Mouse (Mus musculus) heart, embryonic 12.5 days (tissue): ENCODE results near the gene Naa16. TPM values are rescaled to one million over a fixed set of nuclear protein-coding genes. Genes with fewer than 3 reads are reported as not detected.

Experiments used
- ATAC-seq: fragments of 200-750 bp; cut with Nextera tagmentation; 2 replicates; pipeline ENCODE4 v1.8.0; 2017; ENCODE audit warnings: moderate TSS enrichment, moderate library complexity; ENCODE audit not compliant: insufficient number of reproducible peaks, low FRiP score
- H3K27ac ChIP-seq: fragments of 300-500 bp; sonication (generic); 2 replicates; pipeline ENCODE4 v1.5.1; 2016; ENCODE audit warnings: mild to moderate bottlenecking, moderate library complexity; ENCODE audit not compliant: poor library complexity, severe bottlenecking
- H3K27me3 ChIP-seq: fragments of 300-500 bp; sonication (generic); replicated peaks from 2 replicates; pipeline ENCODE4 v1.6.1; 2016; ENCODE audit warnings: mild to moderate bottlenecking, moderate library complexity
- H3K36me3 ChIP-seq: fragments of 300-500 bp; sonication (generic); 2 replicates; pipeline ENCODE4 v1.6.1; 2016; ENCODE audit warnings: mild to moderate bottlenecking, moderate library complexity
- H3K4me1 ChIP-seq: fragments of 300-500 bp; sonication (generic); replicated peaks from 2 replicates; pipeline ENCODE4 v1.6.1; 2016; ENCODE audit warnings: mild to moderate bottlenecking
- H3K4me2 ChIP-seq: fragments of 300-500 bp; sonication (generic); 2 replicates; pipeline ENCODE4 v1.6.1; 2016; ENCODE audit warnings: mild to moderate bottlenecking, moderate library complexity
- H3K4me3 ChIP-seq: fragments of 300-500 bp; sonication (generic); 2 replicates; pipeline ENCODE4 v1.5.1; 2016; ENCODE audit warnings: mild to moderate bottlenecking
- H3K9ac ChIP-seq: fragments of 300-500 bp; sonication (generic); 2 replicates; pipeline ENCODE4 v1.6.1; 2016; ENCODE audit warnings: mild to moderate bottlenecking, moderate library complexity
- H3K9me3 ChIP-seq: fragments of 300-500 bp; sonication (generic); replicated peaks from 2 replicates; pipeline ENCODE4 v1.6.1; 2016; ENCODE audit warnings: mild to moderate bottlenecking, moderate library complexity
- WGBS: fragments of 180-500 bp; shearing (Covaris S2); methylation state at CpG from one replicate; pipeline ENCODE4 v1.1.7; 2016; 5-methylcytosine and 5-hydroxymethylcytosine counted together
- polyA plus RNA-seq: library from polyadenylated mRNA; unstranded; fragments of >200 nt; fragmentation: Nextera tagmentation; extraction: Ambion mirVana; gene quantifications from 2 replicates; pipeline ENCODE4 v1.2.1, GENCODE M21; 2016

Gene Naa16
- polyA plus RNA-seq, 1 experiment from 2014 or later = 23.1 TPM

GRCm38 (mm10) chr14:79296201-79296600 is 94.4 kb downstream of the Naa16 start:
- Histone ChIP-seq H3K4me2 (no peak overlapping the region), H3K36me3 (no peaks in the 10 kb centered on the region), H3K4me3 (no peak overlapping the region), H3K4me1 (peaks cover 50% of the 10 kb centered on the region), H3K27me3 (peaks cover 22% of the 10 kb centered on the region), H3K9me3 (no peaks in the 10 kb centered on the region), H3K27ac (no peak overlapping the region), H3K9ac (no peak overlapping the region)
- WGBS = 60% methylated on average over 7 of the region's 7 CpGs
- ATAC-seq = no peak

GRCm38 (mm10) chr14:79295579-79295978 is 95.0 kb downstream of the Naa16 start:
- H3K27ac ChIP-seq = no peak overlapping the region
- H3K36me3 ChIP-seq = no peaks in the 10 kb centered on the region
- H3K9me3 ChIP-seq = no peaks in the 10 kb centered on the region
- no peak overlapping the region for H3K4me3 ChIP-seq
- ATAC-seq = no peak
- no peak overlapping the region for H3K9ac ChIP-seq
- H3K4me2 ChIP-seq = no peak overlapping the region
- peaks cover 51% of the 10 kb centered on the region for H3K4me1 ChIP-seq
- 86% methylated on average over 9 of the region's 9 CpGs for WGBS
- peaks cover 22% of the 10 kb centered on the region for H3K27me3 ChIP-seq

GRCm38 (mm10) chr14:79294950-79295349 is 95.6 kb downstream of the Naa16 start:
- Histone ChIP-seq H3K4me2 (no peak overlapping the region), H3K4me3 (no peak overlapping the region), H3K27me3 (peaks cover 19% of the 10 kb centered on the region), H3K27ac (no peak overlapping the region), H3K36me3 (no peaks in the 10 kb centered on the region), H3K9me3 (no peaks in the 10 kb centered on the region), H3K9ac (no peak overlapping the region), H3K4me1 (peaks cover 51% of the 10 kb centered on the region)
- 65% methylated on average over 5 of the region's 5 CpGs for WGBS
- peak; percentile 75; the same call in 1 of the 2 replicates for ATAC-seq

GRCm38 (mm10) chr14:79294051-79294814 is 96.3 kb downstream of the Naa16 start:
- no peak for ATAC-seq
- no peak overlapping the region for H3K4me2 ChIP-seq

GRCm38 (mm10) chr14:79293119-79293780 is 97.3 kb downstream of the Naa16 start:
- 61% methylated on average over 9 of the region's 16 CpGs for WGBS
- Histone ChIP-seq H3K27me3 (peaks cover 8% of the 10 kb centered on the region; the same call in 1 of the 2 replicates), H3K4me1 (peaks cover 46% of the 10 kb centered on the region), H3K9ac (0 out of 2 replicates have a peak overlapping the region, but pooled peaks have one; percentile 13), H3K4me3 (0 out of 2 replicates have a peak overlapping the region, but pooled peaks have one; percentile 12), H3K27ac (0 out of 2 replicates have a peak overlapping the region, but pooled peaks have one; percentile 47), H3K4me2 (peak overlapping the region; percentile 56), H3K36me3 (no peaks in the 10 kb centered on the region), H3K9me3 (no peaks in the 10 kb centered on the region)
- no peak for ATAC-seq

More at GRCm38 (mm10) chr14:79294051-79294814, 96.3 kb downstream of the Naa16 start:
- Histone ChIP-seq H3K4me3 (no peak overlapping the region), H3K9ac (no peak overlapping the region), H3K27ac (no peak overlapping the region), H3K27me3 (peaks cover 13% of the 10 kb centered on the region), H3K4me1 (peaks cover 53% of the 10 kb centered on the region), H3K9me3 (no peaks in the 10 kb centered on the region), H3K36me3 (no peaks in the 10 kb centered on the region)
- 76% methylated on average over 8 of the region's 8 CpGs for WGBS

- Histone ChIP-seq H3K4me3 (no peak overlapping the region), H3K36me3 (no peaks in the 10 kb centered on the region), H3K27ac (no peak overlapping the region), H3K4me1 (peaks cover 40% of the 10 kb centered on the region), H3K4me2 (no peak overlapping the region), H3K9me3 (no peaks in the 10 kb centered on the region), H3K9ac (no peak overlapping the region), H3K27me3 (0 out of 2 replicates have a peak, but pooled peaks cover 3% of the 10 kb centered on the region)
- ATAC-seq = no peak
- WGBS = 92% methylated on average over 4 of the region's 4 CpGs
Observed at GRCm38 (mm10) chr14:79291629-79292028, 98.9 kb downstream of the Naa16 start.

GRCm38 (mm10) chr14:79290683-79291425 is 99.7 kb downstream of the Naa16 start:
- peak overlapping the region; percentile 46 for H3K4me2 ChIP-seq
- ATAC-seq = no peak
- H3K4me3 ChIP-seq = no peak overlapping the region
- H3K4me1 ChIP-seq = peaks cover 40% of the 10 kb centered on the region
- 55% methylated on average over 15 of the region's 15 CpGs for WGBS
- no peaks in the 10 kb centered on the region for H3K9me3 ChIP-seq
- H3K36me3 ChIP-seq = no peaks in the 10 kb centered on the region
- 0 out of 2 replicates have a peak, but pooled peaks cover 3% of the 10 kb centered on the region for H3K27me3 ChIP-seq
- H3K9ac ChIP-seq = no peak overlapping the region
- H3K27ac ChIP-seq = no peak overlapping the region

- Histone ChIP-seq H3K9me3 (no peaks in the 10 kb centered on the region), H3K9ac (no peak overlapping the region), H3K4me1 (peaks cover 40% of the 10 kb centered on the region), H3K4me3 (no peak overlapping the region), H3K27ac (no peak overlapping the region), H3K27me3 (no peaks in the 10 kb centered on the region), H3K4me2 (peak overlapping the region; percentile 46), H3K36me3 (no peaks in the 10 kb centered on the region)
- ATAC-seq = 0 out of 2 replicates have a peak, but pooled peaks have one; percentile 23
- WGBS = 20% methylated on average over 9 of the region's 9 CpGs
Observed at GRCm38 (mm10) chr14:79289909-79290308, 100.7 kb downstream of the Naa16 start.

- 64% methylated on average over 3 of the region's 3 CpGs for WGBS
- Histone ChIP-seq H3K4me3 (no peak overlapping the region), H3K9ac (no peak overlapping the region), H3K27me3 (no peaks in the 10 kb centered on the region), H3K27ac (no peak overlapping the region), H3K9me3 (no peaks in the 10 kb centered on the region; the same call in 1 of the 2 replicates), H3K4me2 (no peak overlapping the region), H3K36me3 (no peaks in the 10 kb centered on the region), H3K4me1 (peaks cover 32% of the 10 kb centered on the region)
- no peak for ATAC-seq
Observed at GRCm38 (mm10) chr14:79288280-79288679, 102.3 kb downstream of the Naa16 start.

- no peaks in the 10 kb centered on the region for H3K27me3 ChIP-seq
- 89% methylated on average over 7 of the region's 7 CpGs for WGBS
- no peaks in the 10 kb centered on the region; the same call in 1 of the 2 replicates for H3K9me3 ChIP-seq
- no peaks in the 10 kb centered on the region for H3K36me3 ChIP-seq
- H3K4me3 ChIP-seq = no peak overlapping the region
- H3K9ac ChIP-seq = no peak overlapping the region
- H3K4me1 ChIP-seq = peaks cover 23% of the 10 kb centered on the region
- no peak overlapping the region for H3K4me2 ChIP-seq
- H3K27ac ChIP-seq = no peak overlapping the region
- no peak for ATAC-seq
Observed at GRCm38 (mm10) chr14:79287251-79287863, 103.2 kb downstream of the Naa16 start.
